Mouse (Mus musculus) adrenal gland (tissue): ENCODE results near the gene Psmd10.

Experiments
- intact Hi-C: fragments of 180-260 bp; cut with DNase I; formaldehyde crosslinking; loops from one replicate; pipeline ENCODE4 v1.15.1; 2025
- long read RNA-seq, 2 experiments: library from polyadenylated mRNA; unstranded; transcript quantifications; one replicate each; pipeline ENCODE4 v2.0.0; 2020; ENCODE audit warnings: borderline replicate concordance in 1 of 2; ENCODE audit not compliant: insufficient replicate concordance in 1 of 2

Gene Psmd10
- long read RNA-seq, experiment 1, transcript Psmd10-202 (5 exons, 1,390 nt), result minor isoform, 10 of 50 reads
- long read RNA-seq, experiment 1, transcript Psmd10-201 (5 exons, 1,430 nt), result major isoform, 40 of 50 reads
- long read RNA-seq, experiment 1, partial matches to known transcripts, result 0 of 50 reads
- long read RNA-seq, experiment 1, other reads (novel, unspliced or antisense), result 0 of 50 reads
- long read RNA-seq, experiment 2, transcript Psmd10-202 (5 exons, 1,390 nt), result minor isoform, 8 of 48 reads
- long read RNA-seq, experiment 2, transcript Psmd10-201 (5 exons, 1,430 nt), result major isoform, 37 of 48 reads
- long read RNA-seq, experiment 2, partial matches to known transcripts, result 2 of 48 reads
- long read RNA-seq, experiment 2, other reads (novel, unspliced or antisense), result 1 of 48 reads

DNA sequence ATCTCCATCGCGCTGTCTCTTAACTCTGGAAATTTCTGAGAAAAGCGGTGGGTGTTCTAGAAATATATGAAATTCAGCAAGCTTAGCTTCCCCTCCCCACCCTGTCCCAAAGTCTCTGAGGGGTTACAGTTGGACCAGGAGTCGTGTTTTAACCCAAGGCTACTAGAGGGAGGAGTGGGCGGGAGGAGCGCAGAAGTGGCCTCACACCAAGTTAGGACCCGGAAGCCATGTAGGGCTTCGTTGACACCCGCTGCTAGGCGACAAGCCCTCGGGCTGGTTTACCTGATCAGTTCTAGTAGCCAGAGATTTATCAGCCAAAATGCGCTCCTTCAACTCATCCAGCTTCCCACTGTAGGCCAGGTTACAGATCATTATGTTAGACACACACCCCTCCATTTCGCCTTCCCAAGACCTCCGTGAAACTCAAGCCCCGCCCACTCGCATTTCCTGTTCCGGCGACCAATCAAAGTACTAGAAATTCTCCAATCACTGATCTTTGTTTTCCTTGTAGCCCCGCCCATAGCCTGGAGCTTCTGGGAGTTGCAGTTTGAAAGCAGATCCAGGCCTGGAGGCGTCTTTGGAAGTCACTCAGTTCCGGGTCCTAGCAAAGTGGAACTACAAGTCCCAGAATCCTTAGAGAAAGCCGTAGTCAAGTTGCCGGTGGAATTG lies at the start of gene Psmd10, which contains the start of gene Atg4a:
Gene Psmd10, minus strand, starts transcription at position 457 of the 669 bp plus-strand sequence.
Gene Atg4a, plus strand, starts transcription at position 636 of the 669 bp plus-strand sequence.
- intact Hi-C loops, result no loop called here

DNA sequence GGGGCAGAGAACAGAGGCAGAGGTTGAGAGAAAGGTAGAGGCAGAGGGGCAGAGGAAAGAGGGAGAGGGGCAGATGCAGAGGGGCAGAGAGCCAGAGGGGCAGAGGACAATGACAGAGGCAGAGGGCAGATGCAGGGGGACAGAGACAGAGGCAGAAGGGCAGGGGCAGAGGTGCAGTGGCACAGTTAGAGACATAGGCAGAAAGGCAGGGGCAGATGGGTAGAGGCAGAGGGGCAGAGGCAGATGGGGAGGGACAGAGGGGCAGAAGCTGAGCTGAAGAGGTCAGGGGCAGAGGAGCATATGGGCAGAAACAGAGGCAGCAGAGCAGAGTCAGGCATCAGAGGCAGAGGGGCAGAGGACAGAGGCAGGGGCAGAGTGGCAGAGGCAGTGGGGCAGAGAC lies 42.4 kb upstream of the Psmd10 start:
- intact Hi-C loops, result no loop called here

DNA sequence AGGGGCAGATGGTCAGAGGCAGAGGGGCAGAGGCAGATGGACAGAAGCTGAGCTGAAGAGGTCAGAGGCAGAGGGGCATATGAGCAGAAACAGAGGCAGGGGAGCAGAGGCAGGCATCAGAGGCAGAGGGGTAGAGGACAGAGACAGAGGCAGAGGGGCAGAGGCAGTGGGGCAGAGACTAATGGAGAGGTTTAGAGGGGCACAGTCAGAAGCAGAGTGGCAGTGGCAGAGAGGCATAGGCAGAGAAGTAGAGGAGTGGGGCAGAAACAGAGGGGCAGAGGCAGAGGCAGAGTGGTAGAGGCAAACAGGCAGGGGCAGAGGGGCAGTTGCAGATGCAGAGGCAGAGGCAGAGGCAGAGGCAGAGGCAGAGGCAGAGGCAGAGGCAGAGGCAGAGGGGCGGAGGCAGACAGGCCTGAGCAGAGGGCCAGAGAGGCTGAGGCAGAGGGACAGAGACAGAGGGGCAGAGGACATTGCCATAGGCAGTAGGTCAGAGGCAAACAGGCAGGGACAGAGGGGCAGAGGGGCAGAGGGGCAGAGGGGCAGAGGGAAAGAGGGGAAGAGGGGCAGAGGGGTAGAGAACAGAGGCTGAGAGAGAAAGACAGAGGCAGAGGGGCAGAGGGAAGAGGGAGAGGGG lies 41.5 kb upstream of the Psmd10 start:
- intact Hi-C loops, result no loop called here

DNA sequence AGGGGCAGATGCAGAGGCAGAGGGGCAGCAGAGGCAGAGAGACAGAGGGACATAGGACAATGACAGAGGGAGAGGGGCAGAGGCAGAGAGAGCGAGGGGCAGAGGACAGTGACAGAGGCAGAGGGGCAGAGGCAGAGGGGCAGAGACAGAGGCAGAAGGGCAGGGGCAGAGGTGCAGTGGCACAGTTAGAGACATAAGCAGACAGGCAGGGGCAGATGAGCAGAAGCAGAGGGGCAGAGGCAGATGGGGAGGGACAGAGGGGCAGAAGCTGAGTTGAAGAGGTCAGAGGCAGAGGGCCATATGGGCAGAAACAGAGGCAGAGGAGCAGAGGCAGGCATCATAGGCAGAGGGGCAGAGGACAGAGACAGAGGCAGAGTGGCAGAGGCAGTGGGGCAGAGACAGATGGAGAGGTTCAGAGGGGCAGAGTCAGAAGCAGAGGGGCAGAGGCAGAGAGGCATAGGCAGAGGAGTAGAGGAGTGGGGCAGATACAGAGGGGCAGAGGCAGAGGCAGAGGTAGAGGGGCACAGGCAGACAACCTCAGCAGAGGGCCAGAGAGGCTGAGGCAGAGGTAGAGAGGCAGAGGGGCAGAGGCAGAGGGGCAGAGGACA lies 40.5 kb upstream of the Psmd10 start:
- intact Hi-C loops, result no loop called here

DNA sequence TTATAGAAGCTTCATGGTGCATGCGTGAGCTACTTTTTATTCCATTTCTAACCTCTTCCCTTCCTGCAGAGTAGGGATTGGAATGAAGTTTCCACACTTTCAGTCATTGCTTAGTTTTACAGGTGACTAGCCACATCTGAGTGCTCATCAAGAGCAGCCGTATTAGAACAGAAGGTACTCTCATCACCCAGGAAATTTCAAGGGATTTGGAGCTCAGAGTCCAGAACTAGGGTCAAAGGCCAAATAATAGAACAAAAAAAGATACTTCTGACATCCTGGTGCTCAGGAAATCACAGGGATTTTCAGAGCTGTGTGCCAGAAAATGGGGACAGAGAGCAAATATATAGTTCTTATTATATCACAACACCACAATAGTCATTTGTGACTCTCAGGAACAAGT lies 28.7 kb upstream of the Psmd10 start:
- intact Hi-C loops, result no loop called here

DNA sequence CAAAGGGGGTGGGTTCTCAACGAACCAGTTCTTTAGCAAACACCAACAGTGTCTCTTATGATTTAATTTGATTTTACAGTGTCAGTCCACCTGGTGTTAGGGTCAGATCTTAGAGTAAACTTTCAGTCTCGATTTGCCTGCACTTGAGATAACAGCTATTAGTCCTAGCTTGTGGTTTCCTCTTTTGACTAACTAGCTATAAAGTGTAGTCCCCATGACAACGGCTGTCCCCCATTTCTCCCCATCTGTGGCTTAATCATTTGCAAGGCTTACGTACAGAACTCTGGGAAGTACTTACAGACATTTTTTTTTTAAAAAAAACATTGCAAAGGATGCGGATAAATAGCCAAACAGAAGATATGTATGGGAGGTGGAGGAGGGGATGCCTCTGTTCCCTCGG lies 28.3 kb upstream of the Psmd10 start:
- intact Hi-C loops, result no loop called here

DNA sequence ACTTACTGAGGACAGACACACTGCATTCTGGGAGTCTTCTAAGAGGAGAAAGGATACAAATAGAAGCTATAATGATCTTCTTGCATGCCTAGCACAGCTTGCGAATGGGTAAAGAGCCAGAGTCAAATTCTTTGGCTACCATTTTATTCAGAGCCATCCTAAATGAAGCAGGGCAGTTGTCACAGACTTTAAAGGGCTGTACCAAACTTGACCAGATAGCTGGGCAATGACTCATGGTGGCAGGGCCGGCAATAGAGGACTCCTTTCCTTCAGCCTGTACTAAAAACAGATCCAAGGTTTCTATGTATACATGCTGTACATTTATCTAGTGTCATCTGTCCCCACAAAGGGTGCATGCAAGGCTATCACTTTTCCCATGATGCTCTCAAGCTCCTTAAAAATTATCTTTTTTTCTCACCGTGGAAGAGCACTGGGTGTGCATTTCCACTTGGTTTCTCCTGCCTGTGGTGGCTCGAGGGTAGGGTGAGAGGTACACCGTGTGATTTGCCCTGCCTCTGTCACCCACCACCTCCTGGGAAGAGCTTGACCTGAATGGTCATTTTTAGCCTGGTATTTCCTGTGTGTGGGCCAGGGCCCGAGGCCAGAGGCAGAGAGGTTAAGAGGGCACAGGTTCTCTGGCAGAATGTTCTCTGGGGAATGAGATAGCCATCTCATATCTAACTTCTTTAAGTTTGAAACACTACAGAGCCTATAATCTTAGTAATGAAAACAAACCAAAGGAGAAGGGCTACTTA lies 26.9 kb upstream of the Psmd10 start:
- intact Hi-C loops, result no loop called here

DNA sequence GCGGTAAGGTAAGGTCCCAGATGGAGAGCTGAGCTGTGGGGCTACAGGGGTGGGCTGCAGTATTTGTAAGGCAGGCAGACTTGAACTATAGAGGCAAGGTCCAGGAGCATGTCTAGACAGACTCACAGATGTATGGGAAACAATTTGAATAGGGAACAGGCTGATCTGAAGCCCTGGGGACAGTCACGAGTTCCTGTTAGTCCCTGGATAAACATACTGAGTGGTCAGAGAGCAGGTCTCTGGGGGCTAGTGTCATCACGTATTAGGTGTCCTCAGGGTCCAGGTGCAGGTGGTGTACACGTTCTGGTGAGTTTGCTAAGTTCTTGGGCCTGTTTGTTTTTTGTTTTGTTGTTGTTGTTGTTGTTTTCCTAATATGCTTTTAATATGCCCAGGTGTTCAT lies 23.6 kb upstream of the Psmd10 start:
- intact Hi-C loops, result no loop called here

DNA sequence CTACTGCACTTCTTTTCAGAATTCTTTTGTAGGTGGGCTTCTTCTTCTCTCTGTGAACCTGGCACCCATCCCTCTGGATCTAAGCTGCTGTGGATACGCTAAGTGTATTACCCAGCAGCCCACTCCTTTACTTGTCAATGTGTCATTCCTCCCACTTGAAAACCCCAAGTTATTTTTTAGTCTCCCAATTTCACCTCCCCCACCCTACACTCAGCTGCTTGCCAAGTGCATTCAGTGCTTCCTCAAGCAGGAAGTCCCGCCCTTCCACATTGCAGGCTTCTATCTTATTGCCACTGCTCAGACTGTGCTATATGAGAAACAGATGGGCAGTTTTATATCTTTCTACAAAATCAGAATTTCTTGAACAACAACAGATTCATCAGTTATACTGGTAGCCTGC lies 23.0 kb upstream of the Psmd10 start:
- intact Hi-C loops, result no loop called here

DNA sequence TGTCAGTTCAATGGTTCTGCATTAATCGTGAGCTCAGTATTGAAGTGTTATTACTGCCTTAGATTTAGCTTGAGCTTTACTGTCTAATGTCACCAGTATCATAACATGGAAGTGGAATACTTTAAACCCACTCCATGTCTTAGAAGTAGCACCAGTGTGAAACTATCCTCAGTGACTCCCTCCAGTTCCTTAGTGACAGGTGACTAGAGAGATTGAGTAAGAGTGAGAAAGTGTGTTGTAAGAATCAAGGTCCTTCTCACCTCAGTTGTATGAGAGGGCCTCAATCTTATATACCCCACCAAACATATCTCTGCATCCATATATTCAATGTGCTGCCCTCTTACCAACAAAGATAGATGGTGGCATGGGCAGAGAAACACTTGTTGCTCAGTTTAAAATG lies 22.4 kb upstream of the Psmd10 start:
- intact Hi-C loops, result no loop called here

DNA sequence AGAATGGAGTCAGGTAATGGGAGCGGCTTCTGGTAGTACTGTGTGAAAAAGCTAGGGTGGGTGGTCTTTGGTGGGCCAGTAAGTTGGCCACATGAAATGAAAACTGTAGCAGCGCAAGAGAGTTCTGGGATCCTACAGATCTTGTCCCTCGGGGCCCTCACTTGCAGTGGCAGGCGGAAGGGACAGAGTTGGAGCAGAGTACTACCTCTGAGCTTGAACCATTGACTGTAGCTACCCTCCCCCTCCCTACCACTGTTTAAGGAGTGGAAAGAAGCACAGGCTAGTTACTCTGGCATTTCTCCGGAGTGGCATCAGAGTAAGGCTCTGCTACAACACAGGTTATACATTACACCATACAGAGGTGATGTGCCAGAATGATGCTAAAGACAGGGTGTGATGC lies 431 bp upstream of the Psmd10 start:
- intact Hi-C loops, result no loop called here

DNA sequence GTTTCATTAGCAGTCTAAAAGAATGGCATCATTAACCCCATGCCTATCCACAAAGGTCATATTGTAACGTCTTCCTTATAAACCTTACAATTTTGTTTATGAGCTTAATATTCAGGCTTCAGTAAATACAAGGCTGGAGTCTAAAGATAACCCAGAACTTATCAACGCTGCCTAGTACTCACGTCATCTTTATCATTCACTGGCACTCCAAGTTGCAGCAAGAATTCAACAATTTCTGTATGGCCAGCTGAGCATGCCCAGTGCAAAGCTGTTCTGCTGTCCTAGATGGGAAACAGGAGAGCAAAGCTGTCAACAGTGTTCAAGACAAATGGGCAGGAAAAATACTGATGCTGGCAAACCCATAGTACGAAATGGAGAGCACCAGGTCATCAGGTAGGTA lies 2.9 kb downstream of the Psmd10 start:
- intact Hi-C loops, result no loop called here

DNA sequence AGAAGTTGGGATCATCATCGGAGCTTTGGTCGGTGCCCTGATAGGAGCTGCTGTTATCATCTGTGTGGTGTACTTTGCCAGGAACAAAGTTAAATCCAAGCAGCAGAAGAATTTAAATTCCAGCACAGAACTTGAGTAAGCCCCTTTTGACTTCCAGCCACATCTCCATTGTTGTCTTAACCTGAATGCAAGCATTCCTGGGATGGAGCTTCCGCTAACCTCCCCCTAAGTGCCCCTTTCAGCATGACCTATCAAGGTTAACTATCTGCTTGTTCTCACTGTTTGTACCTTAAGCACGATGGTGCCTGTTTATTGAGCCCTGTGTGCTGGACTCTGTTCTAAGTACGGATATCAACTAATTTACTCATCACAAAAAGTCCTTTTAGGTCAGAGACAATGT lies 20.3 kb downstream of the Psmd10 start:
- intact Hi-C loops, result no loop called here

DNA sequence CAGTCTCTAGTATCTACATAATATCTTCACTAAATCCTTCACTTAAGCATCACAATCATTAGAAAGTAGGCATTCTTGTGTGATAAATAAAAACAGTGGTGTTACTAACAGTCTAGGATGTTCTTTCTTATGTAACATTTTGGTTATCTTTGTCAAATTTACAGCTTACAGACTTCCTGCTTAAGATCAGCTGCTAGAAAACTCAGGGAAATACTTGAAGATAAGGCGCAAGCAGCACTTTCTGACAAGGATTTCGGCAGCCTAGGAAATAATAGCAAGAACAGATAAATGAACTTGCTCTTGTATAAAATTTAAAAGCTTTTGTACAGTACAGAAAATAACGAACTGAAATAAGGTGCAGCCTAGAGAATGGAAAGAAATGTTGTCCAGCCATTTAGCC lies 23.3 kb downstream of the Psmd10 start:
- intact Hi-C loops, result no loop called here

DNA sequence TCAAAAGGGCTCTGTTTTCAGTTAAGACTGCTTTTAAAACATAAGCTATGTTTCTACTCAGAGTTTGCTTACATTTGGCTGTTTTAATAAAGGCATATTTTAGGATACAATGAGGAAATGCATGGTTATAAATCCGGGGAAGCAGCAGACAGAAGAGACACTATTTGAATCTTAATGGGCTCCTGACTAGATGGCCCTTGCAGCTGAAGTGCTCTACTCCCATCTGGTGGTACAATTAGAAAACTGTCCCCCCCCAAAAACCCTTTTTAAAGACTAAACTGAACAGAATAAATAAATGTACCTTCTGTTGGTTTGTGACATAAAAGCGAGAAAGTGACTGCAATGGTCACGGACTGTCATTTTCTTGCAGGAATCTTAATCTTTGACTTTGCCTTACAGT lies 24.5 kb downstream of the Psmd10 start:
- intact Hi-C loops, result no loop called here

DNA sequence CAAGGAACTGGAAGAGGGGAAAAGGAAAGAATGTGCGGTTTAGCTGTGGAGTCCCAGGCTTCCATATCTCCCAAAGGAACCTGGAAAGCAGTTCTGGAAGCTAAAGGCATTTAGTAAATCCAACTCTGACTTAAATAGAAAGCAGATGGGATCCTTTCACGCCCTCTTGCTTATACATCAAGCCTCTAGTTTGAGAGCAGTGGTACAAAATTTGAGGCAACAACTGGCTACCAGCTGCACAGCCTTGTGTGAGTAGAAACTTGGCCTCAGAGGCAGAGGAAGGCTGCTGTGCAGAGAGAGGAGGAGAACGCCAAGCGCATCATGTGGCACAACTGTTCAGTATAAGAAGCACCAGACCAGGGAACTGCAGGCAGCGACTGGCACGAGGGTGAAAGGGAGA lies 35.2 kb downstream of the Psmd10 start:
- intact Hi-C loops, result no loop called here

DNA sequence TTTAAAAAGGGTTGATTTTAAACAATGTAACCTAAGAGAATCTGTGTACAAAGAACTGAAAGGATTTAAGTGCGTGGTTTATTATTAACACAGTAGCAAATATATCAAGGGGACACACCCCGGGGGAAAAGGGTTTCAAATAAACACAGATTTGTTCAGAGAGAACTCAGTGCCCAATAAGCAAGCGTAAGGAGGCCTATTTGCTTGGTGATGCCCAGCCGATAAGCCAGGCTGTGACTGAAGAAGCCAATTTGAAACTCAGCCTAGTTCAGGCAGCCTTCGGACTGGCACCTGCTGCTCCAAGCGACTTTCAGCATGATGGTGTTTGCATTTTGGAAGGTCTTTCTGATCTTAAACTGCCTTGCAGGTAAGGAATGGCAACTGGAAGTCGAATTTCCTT lies 49.2 kb downstream of the Psmd10 start, which contains the start of gene Vsig1:
Gene Vsig1, plus strand, starts transcription at position 249 of the 400 bp plus-strand sequence.
- intact Hi-C loops, result no loop called here

DNA sequence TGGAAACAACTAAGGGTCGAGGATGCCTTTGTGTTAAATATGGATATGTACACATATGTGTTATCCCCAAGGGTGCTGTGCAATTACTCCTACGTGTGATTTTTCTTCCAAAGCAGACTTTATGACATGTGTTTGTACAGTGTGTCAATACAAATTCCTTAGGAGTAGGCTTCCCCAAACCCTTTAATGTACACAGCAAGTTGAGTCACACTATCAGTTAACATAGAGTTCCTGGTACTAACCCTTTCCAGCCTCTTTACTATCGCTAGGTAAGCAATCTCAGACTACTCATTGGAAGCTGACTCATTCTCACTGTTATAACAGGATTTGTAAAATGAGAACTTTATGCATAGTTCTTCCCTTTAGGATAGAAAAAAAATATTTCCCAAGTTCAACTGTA lies 53.0 kb downstream of the Psmd10 start:
- intact Hi-C loops, result no loop called here
